Mouse (Mus musculus) T-helper 2 cell (primary cell): Measurements from ENCODE around the gene Hoxd11.

Experiments used
- in situ Hi-C: fragments of 300-600 bp; cut with MboI, MseI; formaldehyde crosslinking; loops from one replicate; pipeline ENCODE4 v1.15.1; 2025; ENCODE audit warnings: high pct_unique_total_duplicates

Hoxd11 gene

DNA sequence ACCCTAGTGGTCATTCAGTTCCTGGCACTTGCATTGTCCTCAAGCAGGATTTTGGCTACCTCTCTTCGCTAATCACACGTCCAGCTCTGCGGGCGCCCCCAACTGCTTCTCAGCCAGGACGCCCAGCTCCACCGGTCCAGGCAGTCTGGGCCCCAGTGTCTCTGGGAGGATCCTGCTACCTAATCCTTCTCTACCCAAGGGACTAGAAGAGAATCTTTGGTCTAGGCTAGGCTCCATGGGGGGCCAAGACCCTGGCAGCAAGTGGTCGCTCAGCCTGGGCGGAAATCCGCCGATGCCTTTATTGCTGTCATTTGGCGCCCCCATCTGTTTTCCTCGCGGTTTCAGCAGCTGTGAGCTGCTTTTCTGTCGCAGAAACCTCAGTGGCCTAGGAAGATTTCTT is 17.7 kb upstream of the Hoxd11 start:
- in situ Hi-C loops, result loop anchor here (10.0 to 25.0 kb wide), 3 partner anchors 357 to 1074 kb away; partner anchors contain the start of gene Chrna1

DNA sequence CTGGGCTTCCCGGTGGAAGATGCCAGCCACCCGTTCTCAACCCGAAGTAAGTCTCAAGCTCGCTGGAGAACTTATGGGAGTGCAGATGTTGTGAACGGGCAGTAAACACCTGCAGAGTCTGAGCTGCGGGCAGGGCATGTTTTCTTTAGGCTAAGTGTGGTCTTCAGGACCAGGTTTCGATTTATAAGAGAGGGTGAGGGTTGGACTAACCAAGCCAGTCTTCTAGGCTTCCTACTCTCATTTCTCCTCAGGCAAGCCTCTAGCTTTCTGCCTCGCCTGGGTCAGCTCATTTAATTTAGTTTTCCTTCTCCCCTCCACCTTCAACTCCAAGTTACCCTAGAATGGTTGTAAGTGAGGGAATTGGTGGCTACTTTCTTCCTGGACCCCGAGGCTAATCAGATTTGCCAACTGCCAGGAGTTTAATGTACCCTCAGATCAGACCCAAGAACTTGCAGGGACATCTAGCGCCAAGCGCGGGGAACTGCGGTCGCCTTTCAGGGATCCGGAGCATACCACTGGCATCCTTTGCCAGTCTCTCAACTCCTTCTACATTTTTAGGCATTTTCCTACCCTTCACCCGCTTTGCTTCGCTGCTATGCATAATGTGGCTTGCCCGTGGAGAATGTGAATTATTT is 15.9 kb upstream of the Hoxd11 start:
- in situ Hi-C loops, result loop anchor here (10.0 to 25.0 kb wide), 3 partner anchors 359 to 1076 kb away; partner anchors contain the start of gene Chrna1

DNA sequence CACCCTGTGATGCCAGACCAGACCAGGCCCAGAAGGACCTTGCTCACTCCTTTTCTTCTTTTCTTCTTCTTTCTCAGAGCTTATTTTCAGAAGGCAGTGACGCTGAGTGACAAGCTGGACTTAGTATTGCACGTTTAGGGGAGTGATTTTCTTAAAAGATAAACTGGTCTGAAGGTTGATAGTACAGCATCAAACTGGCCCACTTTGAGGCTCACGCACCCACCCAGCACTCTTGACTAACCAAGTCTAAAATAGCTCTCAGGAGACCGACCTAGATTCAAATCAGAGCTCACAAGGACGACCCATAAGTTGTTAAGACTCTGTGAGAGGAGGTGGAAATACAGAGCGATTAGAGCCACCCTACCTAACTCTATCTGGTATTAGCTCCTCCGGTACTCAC is 12.9 kb upstream of the Hoxd11 start:
- in situ Hi-C loops, result loop anchor here (10.0 to 25.0 kb wide), 3 partner anchors 362 to 1079 kb away; partner anchors contain the start of gene Chrna1

DNA sequence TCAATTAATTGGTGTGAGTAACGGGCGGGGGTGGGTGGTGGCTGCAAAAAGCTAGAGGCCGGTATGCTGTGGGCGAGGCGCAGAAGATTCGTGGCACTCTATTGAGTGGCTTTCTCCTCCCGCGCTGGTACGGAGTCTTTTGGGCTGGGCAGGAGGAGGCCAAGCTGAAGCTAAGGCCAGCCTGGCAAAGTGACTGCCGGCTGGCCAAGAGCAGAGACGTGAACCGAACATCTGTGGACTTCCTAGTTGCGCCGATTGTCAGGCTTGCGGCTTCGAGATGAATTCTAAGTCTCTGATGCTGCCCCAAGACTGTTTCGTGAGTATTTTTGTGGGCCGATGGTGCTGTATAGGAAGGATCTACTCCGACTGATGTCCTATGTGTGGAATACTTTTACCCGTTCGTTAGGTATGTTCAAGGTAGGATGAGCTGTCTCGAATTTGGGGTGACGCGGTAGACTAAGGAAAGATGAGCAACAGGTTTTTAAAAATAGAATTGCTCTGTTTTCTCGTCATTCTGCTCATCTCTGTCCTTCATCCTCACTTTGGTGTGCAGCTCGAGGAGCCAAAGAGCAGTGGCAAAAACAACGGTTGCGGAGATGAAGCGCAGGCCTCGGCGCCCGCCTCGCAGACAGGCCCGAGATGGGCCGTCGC is 12.0 kb upstream of the Hoxd11 start:
- in situ Hi-C loops, result loop anchor here (10.0 to 25.0 kb wide), 3 partner anchors 363 to 1080 kb away; partner anchors contain the start of gene Chrna1

DNA sequence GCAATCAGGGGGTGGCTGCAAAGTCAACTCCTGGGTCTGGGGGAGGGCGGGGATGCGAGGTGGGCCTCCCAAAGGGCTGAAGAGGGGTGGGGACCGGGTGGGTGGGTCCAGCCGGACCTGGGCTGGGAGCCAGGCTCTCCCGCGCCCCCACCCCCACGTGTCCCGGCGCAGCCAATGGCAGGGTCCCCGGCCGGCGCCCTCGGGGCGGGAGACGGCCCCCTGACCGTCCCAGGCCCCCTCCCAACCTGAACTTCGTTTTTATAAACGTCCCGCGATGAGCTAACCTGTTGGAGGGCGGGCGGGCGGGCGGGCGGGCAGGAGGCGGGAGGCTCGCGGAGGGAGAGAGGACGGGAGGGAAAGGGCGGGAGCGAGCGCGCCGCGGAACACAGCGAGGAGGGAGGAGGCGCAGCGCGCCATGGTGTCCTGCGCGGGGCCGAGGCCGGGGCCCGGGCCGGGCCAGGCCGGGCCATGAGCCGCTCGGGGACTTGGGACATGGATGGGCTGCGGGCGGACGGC is 11.5 kb upstream of the Hoxd11 start, which contains the start of gene Hoxd13:
Hoxd13 (plus strand) TSS at position 469 of the 516 bp plus-strand sequence.
- in situ Hi-C loops, result loop anchor here (10.0 to 25.0 kb wide), 3 partner anchors 363 to 1081 kb away; partner anchors contain the start of gene Chrna1

DNA sequence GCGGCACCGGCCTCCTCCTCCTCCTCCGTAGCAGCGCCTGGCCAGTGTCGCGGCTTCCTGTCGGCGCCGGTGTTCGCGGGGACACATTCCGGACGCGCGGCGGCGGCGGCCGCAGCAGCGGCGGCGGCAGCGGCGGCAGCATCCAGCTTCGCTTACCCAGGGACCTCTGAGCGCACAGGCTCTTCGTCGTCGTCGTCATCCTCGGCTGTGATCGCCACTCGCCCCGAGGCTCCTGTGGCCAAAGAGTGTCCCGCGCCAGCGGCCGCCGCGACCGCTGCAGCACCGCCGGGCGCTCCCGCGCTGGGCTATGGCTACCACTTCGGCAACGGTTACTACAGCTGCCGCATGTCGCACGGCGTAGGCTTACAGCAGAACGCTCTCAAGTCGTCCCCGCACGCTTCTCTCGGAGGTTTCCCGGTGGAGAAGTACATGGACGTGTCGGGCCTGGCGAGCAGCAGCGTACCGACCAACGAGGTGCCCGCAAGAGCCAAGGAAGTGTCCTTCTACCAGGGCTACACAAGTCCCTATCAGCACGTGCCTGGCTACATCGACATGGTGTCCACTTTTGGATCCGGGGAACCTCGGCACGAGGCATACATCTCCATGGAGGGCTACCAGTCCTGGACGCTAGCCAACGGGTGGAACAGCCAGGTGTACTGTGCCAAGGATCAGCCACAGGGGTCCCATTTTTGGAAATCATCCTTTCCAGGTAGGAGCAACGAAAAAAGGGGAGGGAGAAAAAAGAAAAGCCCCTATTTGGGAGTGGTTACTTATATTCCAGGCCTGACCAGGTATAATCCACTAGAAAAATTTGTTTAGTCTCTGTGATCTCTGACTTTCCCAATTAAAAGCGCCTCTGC is 10.8 kb upstream of the Hoxd11 start:
- in situ Hi-C loops, result loop anchor here (10.0 to 25.0 kb wide), 3 partner anchors 364 to 1081 kb away; partner anchors contain the start of gene Chrna1

DNA sequence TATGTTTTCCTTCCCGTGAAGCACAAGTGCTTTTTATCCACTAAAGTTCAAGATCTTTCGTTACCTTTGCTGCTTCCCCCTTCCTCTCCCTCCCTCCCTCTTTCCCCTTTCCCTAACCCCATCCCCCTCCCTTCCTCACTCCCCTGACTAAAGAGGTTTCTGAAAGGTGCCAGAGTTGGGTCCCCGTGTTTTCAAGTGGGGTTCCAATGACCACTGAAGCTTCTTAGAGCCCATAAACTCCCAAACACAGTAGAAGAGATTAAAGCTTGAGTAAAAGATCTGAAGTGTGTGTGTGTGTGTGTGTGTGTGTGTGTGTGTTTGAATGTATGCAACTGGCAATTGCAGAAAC is 10.2 kb upstream of the Hoxd11 start:
- in situ Hi-C loops, result loop anchor here (10.0 to 25.0 kb wide), 3 partner anchors 364 to 1082 kb away; partner anchors contain the start of gene Chrna1

DNA sequence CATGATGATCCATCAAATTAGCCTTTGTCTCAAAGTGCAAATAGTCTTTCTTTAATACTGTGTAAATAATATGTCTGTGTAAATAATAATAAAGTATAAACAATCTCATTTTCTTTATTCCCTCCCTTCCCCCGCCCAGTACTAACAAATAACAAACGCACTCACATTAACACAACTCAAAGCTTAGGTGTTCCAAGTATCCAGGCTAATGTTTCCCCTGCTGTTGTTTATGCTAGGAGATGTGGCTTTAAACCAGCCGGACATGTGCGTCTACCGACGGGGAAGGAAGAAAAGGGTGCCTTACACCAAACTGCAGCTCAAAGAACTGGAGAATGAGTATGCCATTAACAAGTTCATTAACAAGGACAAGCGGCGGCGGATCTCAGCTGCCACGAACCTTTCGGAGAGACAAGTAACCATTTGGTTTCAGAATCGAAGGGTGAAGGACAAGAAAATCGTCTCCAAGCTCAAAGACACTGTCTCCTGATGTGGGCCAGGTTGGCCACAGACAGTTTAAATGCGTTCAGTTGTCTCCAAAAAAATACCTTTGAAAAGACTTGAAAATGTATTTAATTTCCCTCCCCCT is 9.6 kb upstream of the Hoxd11 start:
- in situ Hi-C loops, result loop anchor here (10.0 to 25.0 kb wide), 4 partner anchors 365 to 1082 kb away; partner anchors contain the start of gene Chrna1

DNA sequence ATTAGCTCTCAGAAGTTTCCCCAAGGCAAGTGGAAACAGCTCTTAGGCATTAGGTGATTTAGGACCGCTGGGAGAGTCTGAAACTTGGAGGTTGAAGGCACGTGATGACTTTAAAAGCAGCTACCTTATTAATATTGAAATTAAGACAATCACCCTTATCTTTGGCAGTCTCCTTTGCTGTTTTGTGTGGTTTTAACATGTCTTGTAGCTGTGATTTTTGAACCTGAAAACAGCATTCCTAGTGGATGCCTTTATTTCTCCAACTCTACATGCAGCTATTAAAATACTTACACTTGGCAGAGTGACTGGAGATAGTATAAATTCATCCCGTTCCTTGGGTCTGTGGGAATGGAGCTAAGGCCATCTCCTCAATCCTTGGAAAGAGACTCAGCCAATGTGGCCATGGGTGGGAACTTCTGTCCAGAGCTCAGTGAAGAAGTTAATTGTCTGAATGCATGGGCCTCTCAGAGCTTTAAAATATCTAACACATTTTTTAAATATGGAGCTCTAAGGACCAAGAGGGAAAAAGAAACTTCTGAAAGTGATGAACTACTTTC is 8.6 kb upstream of the Hoxd11 start:
- in situ Hi-C loops, result loop anchor here (10.0 to 25.0 kb wide), 3 partner anchors 606 to 1083 kb away; partner anchors contain the start of gene Chrna1

DNA sequence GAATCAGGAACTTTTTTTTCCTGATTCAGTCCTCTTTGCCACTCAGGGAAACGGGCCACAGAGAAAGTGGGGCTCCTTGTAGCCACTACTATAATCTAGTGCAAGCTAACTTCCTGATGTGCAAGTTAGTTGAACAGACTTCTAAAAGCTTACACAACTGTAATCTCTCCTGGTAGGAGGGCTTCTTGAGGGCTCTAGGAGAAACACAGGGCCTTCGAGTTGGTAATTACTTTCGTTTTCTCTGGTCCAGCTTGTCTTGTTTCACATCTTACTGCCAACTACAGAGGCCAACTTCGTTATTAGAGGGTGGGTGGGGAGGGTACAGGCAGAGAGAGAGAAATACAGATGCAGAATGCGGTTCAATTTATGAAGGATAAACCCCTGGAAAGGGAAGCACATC is 7.5 kb upstream of the Hoxd11 start:
- in situ Hi-C loops, result loop anchor here (10.0 to 25.0 kb wide), 3 partner anchors 607 to 1085 kb away; partner anchors contain the start of gene Chrna1

DNA sequence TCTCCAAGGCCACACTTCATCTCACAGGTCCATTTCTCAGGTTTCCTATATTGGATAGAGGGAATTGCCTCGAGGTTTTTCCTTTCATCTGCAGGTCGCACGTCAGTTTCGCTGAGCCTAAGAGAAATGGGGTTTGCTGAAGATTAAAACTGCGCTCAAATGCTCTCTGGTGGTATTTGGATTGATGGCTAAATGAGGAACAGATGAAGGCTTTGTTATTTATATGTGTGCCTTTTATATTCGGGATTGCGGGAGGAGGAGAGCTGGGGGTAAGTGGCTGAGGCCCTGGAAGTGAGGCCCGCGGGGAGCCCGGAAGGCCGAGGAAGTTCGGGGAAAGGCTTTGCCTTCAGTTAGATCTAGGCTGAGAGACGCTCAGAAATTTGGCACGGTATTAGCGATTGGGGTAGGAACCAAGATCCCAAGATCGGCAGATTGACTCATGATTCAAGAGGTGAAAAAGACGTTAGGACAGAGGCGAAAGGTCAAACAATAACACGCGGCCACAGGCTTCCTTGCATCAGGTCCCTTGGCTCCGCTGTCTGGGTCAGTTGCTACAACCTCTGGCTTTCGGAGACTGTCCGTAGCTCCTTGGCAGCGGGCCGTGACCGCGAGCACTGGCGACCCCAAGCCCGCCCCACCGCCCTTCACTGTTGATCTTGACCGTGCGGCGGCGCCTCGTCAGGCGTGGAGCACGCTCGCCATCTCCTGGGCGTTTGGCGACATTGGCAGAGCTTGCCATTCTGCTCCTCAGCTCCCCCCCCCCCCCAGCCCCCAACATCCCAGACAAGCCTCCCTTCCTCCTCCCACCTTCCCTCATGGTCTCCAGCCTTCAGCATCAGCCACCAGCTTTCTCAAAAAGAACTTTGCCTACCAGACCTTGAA is 6.6 kb upstream of the Hoxd11 start:
- in situ Hi-C loops, result loop anchor here (10.0 to 25.0 kb wide), 3 partner anchors 608 to 1085 kb away; partner anchors contain the start of gene Chrna1

DNA sequence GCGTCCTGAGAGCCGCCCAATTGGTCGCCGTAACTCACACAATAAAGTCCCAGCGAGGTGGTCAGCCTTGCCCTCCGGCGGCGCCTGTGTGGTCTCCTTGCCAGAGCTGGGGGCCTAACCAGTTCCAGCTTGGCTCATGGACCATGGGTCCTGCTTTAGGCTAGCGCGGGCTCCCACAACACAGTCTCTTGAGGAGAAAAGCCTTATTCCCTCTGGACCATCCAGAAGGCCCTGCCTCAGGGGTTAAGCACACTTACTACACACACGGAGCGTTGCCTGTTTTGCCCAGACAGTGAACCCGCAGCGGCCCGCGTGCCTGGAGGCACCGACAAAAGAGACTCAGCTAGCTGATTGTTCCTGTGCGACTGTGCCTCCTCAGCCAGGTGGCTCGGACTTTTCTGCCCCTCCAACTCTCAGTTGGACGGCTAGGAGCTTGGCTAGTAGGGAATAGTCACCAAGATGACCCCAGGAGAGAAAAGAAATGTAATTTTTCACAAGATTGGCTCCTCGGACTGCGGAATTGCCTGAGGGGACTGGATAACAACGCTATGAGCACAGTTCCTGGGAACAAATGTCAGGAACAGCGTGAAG is 5.4 kb upstream of the Hoxd11 start:
- in situ Hi-C loops, result loop anchor here (10.0 to 25.0 kb wide), 3 partner anchors 609 to 1087 kb away; partner anchors contain the start of gene Chrna1

DNA sequence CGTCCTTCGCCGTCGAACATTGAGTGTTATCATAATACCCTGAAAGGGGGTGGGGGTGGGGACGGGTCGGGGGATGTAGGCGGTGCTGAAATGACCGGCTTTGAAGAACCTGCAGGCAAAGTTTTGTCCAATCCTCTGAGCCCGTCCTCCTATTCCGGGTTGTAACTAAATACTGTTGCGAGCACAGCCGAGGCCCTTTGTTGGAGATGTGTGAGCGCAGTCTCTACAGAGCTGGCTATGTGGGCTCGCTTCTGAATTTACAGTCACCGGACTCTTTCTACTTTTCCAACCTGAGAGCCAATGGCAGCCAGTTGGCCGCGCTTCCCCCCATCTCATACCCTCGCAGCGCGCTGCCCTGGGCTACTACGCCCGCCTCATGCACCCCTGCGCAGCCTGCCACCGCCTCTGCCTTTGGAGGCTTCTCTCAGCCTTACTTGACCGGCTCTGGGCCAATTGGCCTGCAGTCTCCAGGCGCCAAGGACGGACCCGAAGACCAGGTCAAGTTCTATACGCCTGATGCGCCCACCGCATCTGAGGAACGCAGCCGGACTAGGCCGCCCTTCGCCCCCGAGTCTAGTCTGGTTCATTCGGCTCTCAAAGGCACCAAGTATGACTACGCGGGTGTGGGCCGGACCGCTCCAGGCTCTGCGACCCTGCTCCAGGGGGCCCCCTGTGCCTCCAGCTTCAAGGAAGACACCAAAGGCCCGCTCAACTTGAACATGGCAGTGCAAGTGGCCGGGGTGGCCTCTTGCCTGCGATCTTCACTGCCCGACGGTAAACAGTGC is 4.3 kb upstream of the Hoxd11 start, which contains the start of gene Hoxd12:
Hoxd12 (plus strand) TSS at position 133 of the 785 bp plus-strand sequence.
- in situ Hi-C loops, result loop anchor here (10.0 to 25.0 kb wide), 3 partner anchors 610 to 1088 kb away; partner anchors contain the start of gene Chrna1

DNA sequence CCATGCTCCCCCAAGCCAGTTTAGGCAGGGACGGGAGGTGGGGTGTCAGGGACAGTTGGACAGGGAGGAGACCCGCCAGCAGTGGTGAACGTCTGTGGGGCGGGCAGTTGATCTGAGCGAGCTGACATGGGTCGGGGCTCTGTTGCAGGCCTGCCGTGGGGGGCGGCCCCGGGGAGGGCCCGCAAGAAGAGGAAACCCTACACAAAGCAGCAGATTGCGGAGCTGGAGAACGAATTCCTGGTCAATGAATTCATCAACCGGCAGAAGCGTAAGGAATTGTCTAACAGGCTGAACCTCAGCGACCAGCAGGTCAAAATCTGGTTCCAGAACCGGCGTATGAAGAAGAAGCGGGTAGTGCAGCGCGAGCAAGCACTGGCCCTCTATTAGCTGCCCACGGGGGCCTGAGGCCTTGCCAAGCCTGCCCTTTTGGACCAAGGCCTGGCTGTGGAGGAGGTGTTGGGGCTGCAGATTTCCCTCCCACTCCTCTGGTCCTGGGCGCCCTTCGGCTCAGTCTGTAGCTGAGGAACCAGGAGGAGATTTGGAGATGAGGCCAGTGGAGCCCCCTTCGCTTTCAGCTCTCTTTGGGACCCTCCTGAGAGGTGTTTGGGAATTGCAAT is 3.6 kb upstream of the Hoxd11 start:
- in situ Hi-C loops, result loop anchor here (10.0 kb wide), 1 partner anchor 611 kb away; no protein-coding TSS in a partner anchor

DNA sequence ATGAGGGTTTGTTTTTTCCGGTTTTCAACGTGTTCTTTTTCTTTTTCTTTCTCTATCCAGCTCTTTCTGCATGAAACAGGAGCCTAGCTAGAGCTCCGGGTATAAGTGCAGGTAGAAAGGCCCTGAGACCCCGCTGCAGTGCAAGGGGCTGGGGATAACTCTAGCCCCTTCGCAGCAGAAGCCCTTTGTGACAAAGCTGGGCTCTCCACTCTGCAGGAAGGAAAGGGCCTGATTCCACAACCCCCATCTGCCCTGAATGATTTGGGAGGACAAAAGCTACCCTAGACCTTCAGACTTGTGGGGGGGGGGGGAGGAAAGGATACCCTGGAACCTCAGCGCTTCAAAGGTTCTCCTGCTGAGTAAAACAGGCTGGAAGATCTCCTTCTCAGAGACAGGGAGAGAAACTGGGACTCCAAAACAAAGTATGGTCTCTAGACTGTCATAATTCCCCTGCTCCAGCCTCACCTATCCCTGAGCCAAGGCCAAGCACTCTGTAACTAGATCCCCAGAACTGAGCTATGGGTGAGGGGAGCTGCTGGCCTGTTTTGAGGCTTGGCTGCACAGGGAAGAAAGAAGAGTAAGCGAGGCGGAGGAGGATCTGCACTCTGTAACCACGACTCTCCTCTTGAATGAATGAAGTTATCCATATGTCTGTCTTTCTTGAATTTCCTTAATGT is 2.8 kb upstream of the Hoxd11 start:
- in situ Hi-C loops, result loop anchor here (10.0 kb wide), 1 partner anchor 612 kb away; no protein-coding TSS in a partner anchor

DNA sequence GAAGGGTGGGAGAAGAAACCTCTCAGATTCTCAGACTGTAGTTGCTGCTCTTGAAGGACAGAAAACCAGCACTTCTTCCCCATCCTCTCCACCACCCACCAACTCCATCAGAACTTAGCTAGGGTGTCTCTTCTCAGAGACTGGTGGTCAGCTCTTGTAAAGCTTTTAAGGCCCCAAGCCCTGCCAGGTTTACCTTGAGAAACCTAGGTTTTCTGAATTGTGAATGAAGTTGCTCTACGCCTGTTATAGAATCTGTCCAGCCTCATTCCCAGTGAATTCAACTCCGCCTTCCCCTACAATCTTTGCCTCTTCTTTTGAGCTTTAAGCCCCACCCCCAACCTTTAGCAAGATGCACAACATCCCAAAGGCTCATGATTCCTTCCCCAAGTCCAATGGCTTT is 2.3 kb upstream of the Hoxd11 start:
- in situ Hi-C loops, result loop anchor here (10.0 kb wide), 1 partner anchor 612 kb away; no protein-coding TSS in a partner anchor

DNA sequence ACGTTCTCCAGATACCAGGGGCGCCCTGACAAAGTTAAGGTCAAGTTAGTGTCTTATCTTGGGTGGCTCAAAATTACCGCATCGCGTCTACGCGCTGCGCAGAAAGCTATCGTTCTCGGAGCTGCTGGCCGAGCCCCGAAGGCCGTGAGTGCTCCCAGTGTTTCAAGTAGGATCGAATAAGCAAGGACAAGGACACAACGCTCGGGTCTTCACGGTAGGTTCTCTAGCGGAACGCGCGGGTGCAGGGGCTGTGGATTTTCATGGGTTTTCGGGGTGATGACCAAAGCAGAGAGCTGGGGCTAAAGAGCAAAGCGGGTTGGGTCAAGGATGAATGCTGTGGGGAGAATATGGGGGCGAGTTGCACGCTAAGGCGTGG is 227 bp downstream of the Hoxd11 start:
- in situ Hi-C loops, result loop anchor here (10.0 kb wide), 1 partner anchor 615 kb away; no protein-coding TSS in a partner anchor
